Mouse (Mus musculus): ENCODE results near the gene Ttc34. TPM values are rescaled to one million over a fixed set of nuclear protein-coding genes. Genes with fewer than 3 reads are reported as not detected.

The Ttc34 gene
- polyA plus RNA-seq, 1 experiment from 2014 or later = 0.27 TPM

DNA sequence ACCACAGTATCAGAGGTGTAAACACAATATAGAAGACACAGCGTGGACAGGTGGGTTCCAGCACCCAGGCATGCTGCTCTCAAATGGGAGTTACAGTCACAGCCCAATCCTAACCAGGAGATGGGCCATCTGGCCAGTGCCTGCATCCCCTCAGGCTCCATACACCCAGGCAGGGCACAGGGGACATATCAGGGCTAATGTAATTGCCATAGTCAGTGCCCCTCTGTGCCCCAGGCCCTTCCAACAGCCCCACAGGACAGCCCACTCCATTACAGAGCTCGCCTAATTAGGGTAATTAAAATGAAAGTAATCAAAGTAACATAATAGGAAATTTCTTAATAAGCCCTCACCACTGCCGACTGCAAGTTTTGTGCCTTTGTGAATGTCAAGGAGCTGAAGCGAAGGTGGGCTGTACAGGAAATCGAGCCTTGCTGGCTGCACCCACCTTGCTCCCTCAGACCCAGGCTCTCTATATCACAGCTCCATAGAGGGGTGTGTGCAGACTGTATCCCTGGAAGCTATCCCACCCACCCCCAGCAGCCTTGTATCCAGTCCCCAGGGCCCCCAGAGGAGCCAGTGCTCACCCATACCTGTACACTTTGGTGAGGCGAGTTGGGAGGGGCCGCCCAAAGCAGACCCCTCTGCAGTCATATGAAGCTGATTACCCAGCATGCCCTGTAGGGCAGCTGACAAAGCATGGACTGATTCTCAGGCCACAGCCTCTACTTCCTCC is 910 bp upstream of the Ttc34 start:
- ATAC-seq (ENCODE audit: low FRiP score, low read depth) = no peak

DNA sequence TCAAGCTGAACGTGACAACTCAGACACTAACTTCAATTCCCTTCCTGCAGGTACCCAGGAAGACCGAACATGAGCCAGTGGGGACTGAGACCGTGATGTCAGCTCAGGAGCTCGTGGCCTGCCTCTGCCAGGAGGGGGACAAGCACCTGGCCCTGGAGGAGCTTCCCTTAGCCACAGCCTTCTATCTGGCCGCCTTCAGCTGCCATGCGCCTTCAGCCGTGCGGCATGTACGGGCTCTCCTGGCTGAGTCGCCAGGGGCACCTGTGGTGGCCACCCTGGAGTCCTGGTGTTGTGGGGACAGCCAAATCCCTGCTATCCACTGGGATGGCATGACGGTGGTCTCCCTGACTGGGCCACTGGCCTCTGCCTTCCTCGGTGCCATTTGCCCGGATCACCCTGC is 1.5 kb downstream of the Ttc34 start:
- Histone ChIP-seq H3K4me2 (replicated peaks) (no peak overlapping the region), H3K27me3 (no peaks in the 10 kb centered on the region), H3K4me1 (peaks cover 3% of the 10 kb centered on the region; the same call in 1 of the 2 replicates), H3K27ac (no peak overlapping the region), H3K9ac (no peak overlapping the region), H3K9me3 (no peaks in the 10 kb centered on the region), H3K4me3 (no peak overlapping the region), H3K36me3 (no peaks in the 10 kb centered on the region)
- WGBS = 83% methylated on average over 13 of the region's 13 CpGs
- ATAC-seq (ENCODE audit: low FRiP score, low read depth) = no peak

More for the DNA sequence above, 910 bp upstream of the Ttc34 start:
- H3K4me1 ChIP-seq = peaks cover 3% of the 10 kb centered on the region; the same call in 1 of the 2 replicates
- H3K36me3 ChIP-seq = no peaks in the 10 kb centered on the region
- no peak overlapping the region for H3K9ac ChIP-seq
- H3K9me3 ChIP-seq = no peaks in the 10 kb centered on the region
- 61% methylated on average over 7 of the region's 7 CpGs for WGBS
- 0 out of 2 replicates have a peak, but pooled peaks cover 2% of the 10 kb centered on the region for H3K27me3 ChIP-seq
- no peak overlapping the region for H3K4me2 ChIP-seq (replicated peaks)
- no peak overlapping the region for H3K4me3 ChIP-seq
- no peak overlapping the region for H3K27ac ChIP-seq

DNA sequence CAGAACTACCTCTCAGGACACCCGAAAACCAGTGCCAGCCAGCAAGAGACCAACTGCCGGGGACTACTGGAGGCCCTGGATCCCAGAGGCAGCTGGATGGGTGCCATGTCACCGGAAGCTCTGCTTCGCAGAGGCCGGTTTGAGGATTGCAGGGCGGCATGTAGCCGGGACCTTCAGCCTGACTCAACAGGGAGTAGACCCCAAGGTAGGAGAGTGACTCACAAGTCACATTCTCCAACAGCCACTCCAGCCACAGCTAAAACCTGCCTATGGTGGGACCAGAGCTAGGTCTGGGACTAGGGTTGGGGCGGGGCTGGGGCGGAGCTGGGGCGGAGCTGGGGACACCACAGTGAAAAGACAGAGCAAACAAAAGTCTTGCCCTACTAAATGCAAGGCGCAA is 2.1 kb downstream of the Ttc34 start:
- Histone ChIP-seq H3K27me3 (no peaks in the 10 kb centered on the region), H3K4me1 (peaks cover 3% of the 10 kb centered on the region; the same call in 1 of the 2 replicates), H3K4me3 (no peak overlapping the region), H3K4me2 (replicated peaks) (no peak overlapping the region), H3K36me3 (no peaks in the 10 kb centered on the region), H3K27ac (no peak overlapping the region), H3K9me3 (no peaks in the 10 kb centered on the region), H3K9ac (no peak overlapping the region)
- no peak for ATAC-seq (ENCODE audit: low FRiP score, low read depth)
- 52% methylated on average over 11 of the region's 11 CpGs for WGBS

DNA sequence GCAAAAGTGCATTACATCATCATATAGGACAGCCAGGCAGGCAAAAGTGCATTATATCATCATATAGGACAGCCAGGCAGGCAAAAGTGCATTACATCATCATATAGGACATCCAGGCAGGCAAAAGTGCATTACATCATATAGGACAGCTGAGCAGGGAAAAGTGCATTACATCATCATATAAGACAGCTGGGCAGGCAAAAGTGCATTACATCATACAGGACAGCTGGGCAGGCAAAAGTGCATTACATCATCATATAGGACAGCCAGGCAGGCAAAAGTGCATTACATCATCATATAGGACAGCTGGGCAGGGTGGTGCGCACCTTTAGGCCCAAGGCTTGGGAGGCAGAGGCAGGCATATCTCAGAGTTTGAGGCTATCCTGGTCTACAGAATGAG is 15.4 kb downstream of the Ttc34 start:
- Histone ChIP-seq H3K4me3 (no peak overlapping the region), H3K36me3 (no peaks in the 10 kb centered on the region), H3K9ac (no peak overlapping the region), H3K27ac (no peak overlapping the region), H3K27me3 (peaks cover 51% of the 10 kb centered on the region), H3K4me2 (replicated peaks) (no peak overlapping the region), H3K9me3 (no peaks in the 10 kb centered on the region), H3K4me1 (peaks cover 16% of the 10 kb centered on the region)
- 88% methylated on average over 1 of the region's 1 CpGs for WGBS
- no peak for ATAC-seq (ENCODE audit: low FRiP score, low read depth)

- Histone ChIP-seq H3K4me3 (no peak overlapping the region), H3K4me1 (peaks cover 16% of the 10 kb centered on the region), H3K27me3 (peaks cover 55% of the 10 kb centered on the region), H3K9ac (no peak overlapping the region), H3K36me3 (no peaks in the 10 kb centered on the region), H3K9me3 (no peaks in the 10 kb centered on the region), H3K4me2 (replicated peaks) (no peak overlapping the region), H3K27ac (no peak overlapping the region)
- 86% methylated on average over 4 of the region's 4 CpGs for WGBS
- ATAC-seq (ENCODE audit: low FRiP score, low read depth) = no peak
Observed at GRCm38 (mm10) chr4:154853881-154854280, 16.6 kb downstream of the Ttc34 start.

DNA sequence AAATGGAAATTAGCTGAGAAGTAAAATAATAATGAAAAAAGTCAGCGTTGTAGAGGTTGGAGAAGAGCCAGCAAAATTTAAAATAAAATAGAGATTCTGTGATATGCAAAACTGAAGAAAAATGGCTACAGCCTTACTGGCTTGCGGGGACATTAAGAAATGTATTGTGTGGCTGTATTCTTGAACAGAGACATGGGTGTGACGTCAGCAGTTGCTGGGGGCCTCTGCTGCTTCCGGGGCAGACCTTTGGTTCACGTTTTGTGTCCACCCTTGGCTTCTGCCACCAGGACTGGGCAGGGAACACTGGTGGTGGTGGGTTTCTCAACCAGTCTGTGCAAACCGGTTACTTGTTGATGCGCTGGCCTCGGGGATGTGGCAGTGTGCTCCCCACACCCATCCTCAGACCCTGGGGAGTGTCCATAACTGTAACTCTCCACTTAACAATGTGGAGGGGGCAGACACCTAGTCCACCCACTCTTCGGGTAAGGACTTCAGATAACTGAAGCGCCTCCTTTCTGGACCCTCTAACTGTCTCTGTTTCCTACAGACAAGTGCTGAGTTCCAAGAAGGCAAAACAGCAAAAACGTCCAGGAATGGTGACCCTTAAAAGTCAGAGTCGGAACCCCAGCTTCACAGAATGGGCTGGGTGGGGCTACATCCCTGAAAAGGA is 17.6 kb downstream of the Ttc34 start:
- WGBS = 63% methylated on average over 12 of the region's 12 CpGs
- Histone ChIP-seq H3K27ac (no peak overlapping the region), H3K4me2 (replicated peaks) (0 out of 2 replicates have a peak overlapping the region, but pooled peaks have one; percentile 89), H3K27me3 (peaks cover 55% of the 10 kb centered on the region), H3K9me3 (no peaks in the 10 kb centered on the region), H3K36me3 (no peaks in the 10 kb centered on the region), H3K9ac (no peak overlapping the region), H3K4me1 (peaks cover 16% of the 10 kb centered on the region), H3K4me3 (no peak overlapping the region)
- no peak for ATAC-seq (ENCODE audit: low FRiP score, low read depth)

DNA sequence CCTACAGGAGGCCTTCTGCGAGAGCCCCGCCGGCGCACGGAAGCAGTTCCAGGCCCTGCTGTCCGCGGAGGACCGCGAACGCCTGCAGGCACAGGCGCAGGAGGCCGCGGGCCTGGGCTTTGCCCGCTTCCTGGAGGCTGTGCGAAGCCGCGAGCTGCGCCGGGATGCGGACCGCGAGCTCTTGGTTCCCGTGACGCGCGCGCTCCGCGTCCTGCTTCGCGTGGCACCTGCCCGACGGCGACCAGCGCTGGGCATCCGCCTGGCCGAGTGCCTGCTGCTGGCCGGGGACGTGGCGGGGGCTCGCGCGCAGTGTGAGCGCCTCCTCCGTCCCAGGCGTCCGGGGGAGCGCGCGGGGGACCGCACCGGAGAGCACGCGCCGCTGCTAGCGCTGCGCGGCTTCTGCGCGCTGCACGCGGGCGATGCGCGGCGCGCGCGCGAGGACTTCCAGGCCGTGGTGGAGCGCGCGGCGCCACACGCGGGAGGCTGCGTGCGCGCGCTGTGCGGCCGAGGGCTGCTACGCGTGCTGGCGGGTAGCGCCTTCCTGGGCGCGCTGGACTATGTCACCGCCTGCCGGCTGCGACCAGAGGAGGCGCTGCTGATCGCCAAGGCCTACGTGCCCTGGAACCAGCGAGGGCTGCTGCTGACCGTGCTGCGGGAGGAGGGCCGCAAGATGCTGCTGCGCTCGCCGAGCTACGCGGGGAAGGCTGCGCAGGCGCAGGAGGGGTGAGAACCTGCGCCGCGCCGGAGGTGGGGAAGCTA is 18.6 kb downstream of the Ttc34 start:
- ATAC-seq (ENCODE audit: low FRiP score, low read depth) = peak; percentile 90
- H3K27me3 ChIP-seq = peaks cover 55% of the 10 kb centered on the region
- WGBS = under 1% methylated on average over 106 of the region's 110 CpGs

DNA sequence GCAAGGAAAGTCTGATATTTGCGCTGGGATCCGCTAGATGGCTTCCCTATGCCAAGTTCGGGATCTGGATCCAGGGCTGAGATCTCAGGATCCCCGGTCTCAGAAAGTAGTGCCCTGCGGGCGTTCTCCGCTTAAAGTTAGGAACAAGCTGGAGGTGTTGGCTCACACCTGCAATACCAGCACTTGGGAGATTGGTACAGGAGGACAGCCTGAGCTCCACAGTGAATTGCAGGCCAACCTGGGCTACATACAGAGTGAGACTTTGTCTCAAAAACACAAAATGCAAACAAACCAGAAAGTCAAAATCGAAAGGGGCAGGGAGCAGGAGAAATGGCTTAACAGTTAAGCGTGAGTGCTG is 19.2 kb downstream of the Ttc34 start:
- no peaks in the 10 kb centered on the region for H3K9me3 ChIP-seq
- H3K27ac ChIP-seq = no peak overlapping the region
- peak overlapping the region; percentile 62 for H3K9ac ChIP-seq
- H3K4me1 ChIP-seq = peaks cover 16% of the 10 kb centered on the region
- peak overlapping the region; percentile 52 for H3K4me3 ChIP-seq
- peak overlapping the region; percentile 89 for H3K4me2 ChIP-seq (replicated peaks)
- no peak; the same call in 1 of the 2 replicates for ATAC-seq (ENCODE audit: low FRiP score, low read depth)
- WGBS = 16% methylated on average over 9 of the region's 9 CpGs
- no peaks in the 10 kb centered on the region for H3K36me3 ChIP-seq
- peaks cover 55% of the 10 kb centered on the region for H3K27me3 ChIP-seq

More for the DNA sequence above, 18.6 kb downstream of the Ttc34 start:
- Histone ChIP-seq H3K4me1 (peaks cover 16% of the 10 kb centered on the region), H3K27ac (no peak overlapping the region), H3K4me3 (peak overlapping the region; percentile 52), H3K4me2 (replicated peaks) (peak overlapping the region; percentile 89), H3K9me3 (no peaks in the 10 kb centered on the region), H3K9ac (peak overlapping the region; percentile 62), H3K36me3 (no peaks in the 10 kb centered on the region)

GRCm38 (mm10) chr4:154856882-154857281 is 19.6 kb downstream of the Ttc34 start:
- Histone ChIP-seq H3K4me2 (replicated peaks) (peak overlapping the region; percentile 89), H3K9ac (no peak overlapping the region)

DNA sequence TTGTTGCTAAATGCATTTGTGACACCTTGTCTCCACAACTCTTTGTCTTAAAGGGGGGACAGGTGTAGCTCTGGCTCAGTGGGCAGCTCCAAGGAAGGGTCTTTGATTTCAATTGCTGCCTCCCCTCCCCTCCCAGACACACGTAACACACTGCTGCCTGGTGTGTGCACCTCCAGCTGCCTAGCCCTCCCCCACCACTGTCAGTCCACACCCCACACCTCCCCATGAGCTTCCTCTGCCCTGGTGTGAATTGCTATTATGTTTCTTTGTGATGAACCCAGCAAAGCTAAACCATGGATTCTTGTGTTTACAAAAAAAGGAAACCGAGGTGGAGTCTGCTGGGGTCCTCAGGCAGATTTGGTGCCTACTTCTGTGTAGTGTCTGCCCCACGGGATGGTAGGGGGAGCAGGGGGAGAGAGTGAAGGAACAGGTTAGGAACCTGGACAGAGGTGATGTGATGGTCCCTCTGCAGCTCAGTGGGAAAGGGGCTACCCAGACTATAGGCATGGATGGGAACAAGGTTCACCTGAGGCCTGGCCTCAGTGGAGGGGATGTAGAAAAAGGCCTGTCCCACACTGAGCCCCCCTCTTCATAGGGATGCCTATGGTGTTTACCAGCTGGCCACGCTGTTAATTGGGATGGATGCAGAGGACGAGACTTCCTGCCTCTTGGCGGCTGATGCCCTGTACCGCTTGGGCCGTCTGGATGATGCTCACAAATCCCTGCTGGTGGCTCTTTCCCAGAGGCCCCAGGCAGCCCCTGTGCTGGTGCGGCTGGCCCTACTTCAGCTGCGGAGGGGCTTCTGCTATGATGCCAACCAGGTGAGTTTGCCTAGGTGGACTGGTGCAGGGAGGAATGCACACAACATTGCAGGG is 20.3 kb downstream of the Ttc34 start:
- H3K9ac ChIP-seq = no peak overlapping the region
- H3K4me1 ChIP-seq = peaks cover 16% of the 10 kb centered on the region
- H3K4me3 ChIP-seq = no peak overlapping the region
- no peaks in the 10 kb centered on the region for H3K9me3 ChIP-seq
- no peak overlapping the region for H3K27ac ChIP-seq
- no peak for ATAC-seq (ENCODE audit: low FRiP score, low read depth)
- no peaks in the 10 kb centered on the region for H3K36me3 ChIP-seq
- peaks cover 54% of the 10 kb centered on the region for H3K27me3 ChIP-seq
- WGBS = 72% methylated on average over 10 of the region's 10 CpGs
- no peak overlapping the region for H3K4me2 ChIP-seq (replicated peaks)

More at GRCm38 (mm10) chr4:154856882-154857281, 19.6 kb downstream of the Ttc34 start:
- no peak for ATAC-seq (ENCODE audit: low FRiP score, low read depth)
- H3K4me1 ChIP-seq = peaks cover 16% of the 10 kb centered on the region
- H3K27me3 ChIP-seq = peaks cover 55% of the 10 kb centered on the region
- WGBS = 86% methylated on average over 7 of the region's 7 CpGs
- H3K4me3 ChIP-seq = peak overlapping the region; percentile 52
- H3K9me3 ChIP-seq = no peaks in the 10 kb centered on the region
- no peaks in the 10 kb centered on the region for H3K36me3 ChIP-seq
- H3K27ac ChIP-seq = no peak overlapping the region

- H3K4me2 ChIP-seq (replicated peaks) = no peak overlapping the region
Observed at GRCm38 (mm10) chr4:154858601-154859000, 21.3 kb downstream of the Ttc34 start.

More at GRCm38 (mm10) chr4:154858601-154859000, 21.3 kb downstream of the Ttc34 start:
- Histone ChIP-seq H3K36me3 (no peaks in the 10 kb centered on the region), H3K9ac (no peak overlapping the region), H3K27me3 (peaks cover 45% of the 10 kb centered on the region), H3K4me1 (peaks cover 16% of the 10 kb centered on the region), H3K27ac (no peak overlapping the region), H3K4me3 (no peak overlapping the region), H3K9me3 (no peaks in the 10 kb centered on the region)
- 75% methylated on average over 3 of the region's 3 CpGs for WGBS
- no peak for ATAC-seq (ENCODE audit: low FRiP score, low read depth)

Data from limb, embryonic 13.5 days (tissue).